Mouse (Mus musculus) heart, postnatal 0 days (tissue): ENCODE data around the gene Ints6l.
"Not testable (repeated sequence)": the region's sequence is repeated elsewhere in the genome, so short reads cannot be mapped to it uniquely, and the experiment has no call there.

Experiments used
- CTCF ChIP-seq: IDR thresholded peaks from 2 replicates; pipeline ENCODE4 v1.5.1; 2016; ENCODE audit warnings: antibody characterized with exemption, control low read depth, low read depth
- EP300 ChIP-seq: IDR thresholded peaks from 2 replicates; pipeline ENCODE4 v1.6.1; 2016; ENCODE audit warnings: antibody characterized with exemption, low read depth

DNA sequence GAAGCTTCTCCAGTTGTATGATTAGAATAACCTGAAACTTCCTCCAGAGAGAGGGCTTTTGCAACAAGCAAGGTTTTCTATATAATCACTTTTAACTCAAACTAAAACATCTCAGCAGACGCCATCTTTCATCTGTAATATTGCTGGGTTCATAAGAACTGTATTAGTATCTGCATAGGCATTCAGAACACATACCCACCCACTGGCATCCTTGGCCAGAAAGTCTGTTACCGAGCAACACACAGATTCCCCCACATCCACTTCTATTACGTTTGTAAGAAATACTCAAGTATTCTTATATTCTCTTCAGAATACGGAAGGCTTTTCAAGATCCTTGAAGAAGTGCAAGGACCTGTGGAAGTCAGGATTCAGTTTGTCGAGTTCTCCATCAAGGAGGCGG is 69.8 kb downstream of the Ints6l start, which contains the start of gene Gm10477:
- TF ChIP-seq EP300, CTCF: not testable (repeated sequence)
